Mouse (Mus musculus): Measurements from ENCODE around the gene Lhx5. TPM values are rescaled to one million over a fixed set of nuclear protein-coding genes. Genes with fewer than 3 reads are reported as not detected.

The Lhx5 gene
- total RNA-seq, 2 experiments from 2014 or later, result 0.50 to 0.67 TPM

- no peak for DNase-seq (ENCODE audit: low spot score in 2 of 2)
Measured at GRCm38 (mm10) chr5:120459133-120459532, 27.6 kb downstream of the Lhx5 start.

GRCm38 (mm10) chr5:120461902-120462301 lies 30.4 kb downstream of the Lhx5 start:
- no peak for DNase-seq (ENCODE audit: low spot score in 2 of 2)

- DNase-seq (ENCODE audit: low spot score in 2 of 2), result peak in 1 of 2 experiments; percentile 55
Measured at GRCm38 (mm10) chr5:120464321-120464720, 32.8 kb downstream of the Lhx5 start.

- no peak for DNase-seq (ENCODE audit: low spot score in 2 of 2)
Measured at GRCm38 (mm10) chr5:120465062-120465461, 33.6 kb downstream of the Lhx5 start.

- DNase-seq (ENCODE audit: low spot score in 2 of 2), result no peak
Measured at GRCm38 (mm10) chr5:120465860-120466259, 34.4 kb downstream of the Lhx5 start.

DNA sequence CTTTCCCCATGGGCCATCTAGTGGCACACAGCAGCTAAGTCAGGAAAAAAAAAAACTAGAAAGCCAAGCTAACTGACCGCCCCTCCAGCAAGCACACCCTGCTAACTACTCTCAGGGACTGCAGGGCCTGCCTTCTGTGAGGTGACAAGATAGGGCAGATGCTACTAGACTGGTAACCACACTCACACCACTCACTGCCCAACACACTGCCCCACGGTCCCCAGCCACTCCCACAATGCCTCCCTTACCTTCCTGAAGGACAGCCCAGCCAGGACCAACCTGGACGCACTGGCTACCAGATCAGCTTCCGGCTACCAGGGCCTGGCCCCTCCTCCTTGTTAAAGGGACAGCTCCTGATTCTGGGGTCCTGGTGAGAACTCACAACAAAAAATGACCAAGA lies 35.5 kb downstream of the Lhx5 start:
- DNase-seq (ENCODE audit: low spot score in 2 of 2), result no peak

DNA sequence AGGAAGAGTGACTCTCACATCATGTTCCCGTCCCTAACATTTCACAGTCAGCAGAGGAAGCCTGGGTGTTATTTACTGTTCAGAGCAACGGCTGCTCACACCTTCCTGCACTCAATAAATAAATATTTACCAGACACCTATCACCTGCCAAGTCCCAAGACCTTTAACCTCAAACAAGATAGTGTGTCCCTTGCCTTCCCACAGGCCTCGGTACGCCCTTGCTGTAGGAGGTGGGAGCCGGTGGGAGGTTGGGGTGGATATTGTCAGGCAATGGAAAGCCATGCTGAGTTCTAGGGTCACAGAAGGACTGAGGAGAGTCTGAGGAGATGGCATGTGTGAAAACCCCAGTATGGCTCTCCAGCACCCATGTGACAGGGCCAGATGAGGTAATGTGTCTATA lies 36.8 kb downstream of the Lhx5 start:
- no peak for DNase-seq (ENCODE audit: low spot score in 2 of 2)

DNA sequence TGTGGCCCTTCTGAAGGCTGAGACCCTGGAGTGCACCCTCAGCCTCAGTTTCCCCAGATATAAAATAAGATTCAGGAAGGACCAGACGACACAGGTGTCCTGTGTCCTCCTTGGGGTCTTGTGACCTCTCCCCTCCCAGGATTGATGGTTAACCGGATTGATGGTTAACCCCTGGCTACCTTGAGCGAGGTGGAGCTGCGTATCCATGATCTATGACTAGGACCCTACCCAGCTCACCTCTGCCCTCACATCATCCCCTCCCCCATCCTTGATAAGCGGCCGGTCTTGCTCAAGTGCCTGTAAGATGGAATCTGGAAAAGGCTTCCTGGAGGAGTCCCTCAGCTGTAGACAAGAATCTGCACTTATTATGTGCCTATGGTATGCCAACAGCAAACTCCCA lies 37.3 kb downstream of the Lhx5 start:
- DNase-seq (ENCODE audit: low spot score in 2 of 2), result no peak

DNA sequence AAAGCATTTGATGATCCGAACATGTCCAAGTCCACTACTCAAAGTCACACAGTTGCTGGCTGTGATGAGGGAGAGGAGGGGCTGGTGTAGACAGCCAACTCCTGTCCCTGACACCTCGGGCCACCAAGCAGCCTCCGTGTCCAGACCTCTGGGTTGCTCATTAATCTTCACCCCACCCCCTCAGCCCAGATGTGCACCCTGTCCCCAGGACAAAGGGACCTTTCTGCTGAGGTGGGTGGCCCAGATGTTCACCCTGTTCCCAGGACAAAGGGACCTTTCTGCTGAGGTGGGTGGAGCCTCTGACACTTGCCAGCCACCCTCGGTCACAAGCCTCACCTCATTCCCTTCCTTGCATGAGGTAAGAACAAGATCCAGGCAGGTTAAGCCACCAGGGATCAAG lies 40.0 kb downstream of the Lhx5 start:
- no peak for DNase-seq (ENCODE audit: low spot score in 2 of 2)

DNA sequence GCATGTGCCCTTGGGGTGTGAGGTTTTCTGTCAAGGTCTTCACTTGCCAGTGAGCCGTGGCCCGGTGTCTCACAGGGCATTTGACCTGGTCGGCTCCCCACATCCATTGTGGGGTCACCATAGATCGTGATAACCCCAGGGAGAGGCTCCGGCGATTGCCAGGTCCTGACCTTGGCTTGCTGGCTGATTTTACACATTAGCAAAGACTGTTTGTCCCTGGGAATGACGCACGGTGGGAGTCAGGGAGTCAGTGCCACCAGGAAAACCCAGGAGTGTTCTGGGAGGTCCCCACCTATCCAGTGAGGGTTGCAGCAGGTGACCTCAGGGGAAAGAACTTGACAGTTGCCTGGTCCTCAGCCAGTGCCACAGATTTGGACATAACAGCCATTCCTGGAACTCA lies 41.3 kb downstream of the Lhx5 start, which contains the start of gene Sdsl:
Sdsl (minus strand) TSS at position 41 of the 400 bp plus-strand sequence.
- no peak for DNase-seq (ENCODE audit: low spot score in 2 of 2)

DNA sequence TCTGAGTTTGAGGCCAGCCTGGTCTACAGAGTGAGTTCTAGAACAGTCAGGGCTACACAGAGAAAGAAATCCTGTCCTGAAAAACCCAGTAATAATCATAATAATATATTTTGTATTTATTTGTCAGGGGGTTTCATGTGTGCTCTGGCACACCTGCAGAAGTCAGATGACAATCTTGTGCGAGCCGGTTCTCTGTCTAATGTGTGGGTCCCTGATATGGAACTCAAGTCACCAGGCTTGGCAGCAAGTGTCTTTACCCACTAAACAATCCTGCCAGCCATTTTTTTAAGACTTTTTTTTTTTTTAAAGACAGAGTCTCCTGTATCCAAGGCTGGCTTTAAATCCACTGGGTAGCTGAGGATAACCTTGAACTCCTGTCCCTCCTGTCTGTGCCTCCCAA lies 41.9 kb downstream of the Lhx5 start:
- no peak for DNase-seq (ENCODE audit: low spot score in 2 of 2)

DNA sequence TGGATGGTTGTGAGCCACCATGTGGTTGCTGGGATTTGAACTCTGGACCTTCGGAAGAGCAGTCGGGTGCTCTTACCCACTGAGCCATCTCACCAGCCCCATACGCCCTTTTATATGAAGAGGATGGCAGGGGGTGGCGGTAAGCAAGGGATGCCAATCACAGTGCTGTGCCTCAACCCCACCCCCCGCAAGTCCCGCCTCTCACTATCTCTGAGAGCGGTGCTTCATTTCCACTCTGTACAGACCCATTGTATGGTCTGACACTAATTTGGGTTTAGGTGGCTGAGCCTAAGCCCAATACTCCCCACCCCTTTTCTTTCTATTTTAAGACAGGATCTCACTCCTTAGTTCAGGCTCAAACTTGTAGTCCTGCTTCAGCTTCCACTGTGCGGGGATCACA lies 44.4 kb downstream of the Lhx5 start:
- no peak for DNase-seq (ENCODE audit: low spot score in 2 of 2)

DNA sequence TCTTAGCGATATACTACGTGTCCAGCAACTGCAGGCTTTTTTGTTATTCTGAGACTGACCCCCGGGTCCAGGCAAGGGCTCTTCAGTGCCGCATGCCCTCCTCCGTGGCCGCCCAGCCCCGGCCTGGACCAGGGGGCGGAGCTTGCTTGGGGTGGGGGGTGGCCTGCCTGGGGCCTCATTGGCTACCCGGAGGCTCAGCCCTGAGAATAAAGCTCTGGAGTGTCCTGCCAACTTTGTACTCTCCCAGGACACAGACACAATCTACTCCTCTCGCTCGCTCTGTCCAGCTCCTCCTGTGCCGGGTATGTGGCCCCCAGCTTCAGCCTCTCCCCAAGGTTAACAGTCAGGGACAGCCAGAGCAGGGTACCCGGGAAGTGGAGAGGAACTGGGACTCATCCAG lies 44.8 kb downstream of the Lhx5 start, which contains the start of gene Sds:
Sds (plus strand) TSS at position 231 of the 400 bp plus-strand sequence.
- no peak for DNase-seq (ENCODE audit: low spot score in 2 of 2)

GRCm38 (mm10) chr5:120477993-120478392 lies 46.5 kb downstream of the Lhx5 start:
- DNase-seq (ENCODE audit: low spot score in 2 of 2), result no peak

DNA sequence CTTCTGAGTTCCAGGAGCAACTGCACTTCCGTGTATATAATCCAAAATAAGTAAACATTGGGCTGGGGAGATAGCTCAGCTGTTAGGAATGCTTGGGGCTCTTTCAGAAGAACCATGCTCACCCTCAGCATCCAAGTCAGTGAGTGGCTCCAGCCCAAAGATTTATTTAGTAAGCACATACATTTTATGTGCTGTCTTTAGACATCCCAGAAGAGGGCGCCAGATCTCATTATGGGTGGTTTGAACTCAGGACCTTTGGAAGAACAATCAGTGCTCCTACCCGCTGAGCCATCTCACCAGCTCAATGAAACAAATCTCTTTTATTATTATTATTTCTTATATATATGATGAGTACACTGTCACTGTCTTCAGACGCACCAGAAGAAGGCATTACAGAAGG lies 48.0 kb downstream of the Lhx5 start:
- DNase-seq (ENCODE audit: low spot score in 2 of 2), result no peak

DNA sequence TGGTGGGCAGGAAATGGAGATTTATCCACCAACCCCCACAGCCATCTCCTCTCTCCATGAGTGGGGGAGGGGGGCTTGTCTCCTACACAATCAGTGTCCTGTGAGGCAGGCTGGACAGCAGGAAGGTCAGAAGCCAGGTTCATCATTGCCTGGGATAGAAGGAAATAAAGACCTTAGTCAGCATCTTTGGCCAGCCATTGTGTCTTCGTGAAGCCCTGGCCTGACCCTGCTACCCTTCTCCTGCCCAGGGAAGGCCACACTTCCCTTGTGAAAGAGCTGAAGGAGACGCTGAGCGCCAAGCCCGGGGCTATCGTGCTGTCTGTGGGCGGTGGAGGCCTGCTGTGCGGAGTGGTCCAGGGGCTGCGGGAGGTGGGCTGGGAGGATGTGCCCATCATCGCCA lies 49.7 kb downstream of the Lhx5 start:
- no peak for DNase-seq (ENCODE audit: low spot score in 2 of 2)

DNA sequence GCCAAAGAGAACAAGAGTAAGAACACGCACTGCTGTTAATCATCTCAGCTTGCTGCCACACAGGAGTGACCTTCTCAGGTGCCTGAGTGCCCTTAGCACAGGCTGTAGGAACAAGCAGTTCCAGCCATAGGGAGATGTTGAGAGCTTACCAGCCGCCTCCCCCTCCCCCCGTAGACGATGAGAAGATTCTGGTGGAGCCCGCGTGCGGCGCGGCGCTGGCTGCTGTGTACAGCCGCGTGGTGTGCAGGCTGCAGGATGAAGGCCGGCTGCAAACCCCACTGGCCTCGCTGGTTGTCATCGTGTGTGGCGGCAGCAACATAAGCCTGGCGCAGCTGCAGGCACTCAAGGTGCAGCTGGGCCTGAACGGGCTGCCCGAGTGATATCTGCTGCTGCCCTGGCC lies 51.9 kb downstream of the Lhx5 start:
- DNase-seq (ENCODE audit: low spot score in 2 of 2), result no peak

DNA sequence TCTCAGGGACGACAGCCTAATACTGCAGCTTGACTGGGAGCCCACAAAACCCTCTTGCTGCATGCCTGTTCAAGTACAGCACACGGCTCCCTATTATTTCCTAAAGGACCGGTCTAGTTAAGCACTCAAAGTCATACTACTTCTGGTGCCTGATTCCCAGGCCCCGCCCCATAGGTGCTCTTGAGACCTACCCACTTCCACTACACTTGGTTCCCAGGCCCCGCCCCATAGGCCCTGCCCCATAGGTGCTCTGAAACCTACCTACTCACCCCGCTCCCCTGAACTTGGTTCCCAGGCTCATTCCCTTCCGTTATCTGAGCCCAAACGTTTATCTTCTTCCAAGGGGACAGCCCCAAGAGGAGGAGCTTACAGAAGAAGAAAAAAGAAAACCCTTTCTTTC lies 56.3 kb downstream of the Lhx5 start:
- no peak for DNase-seq (ENCODE audit: low spot score in 2 of 2)

DNA sequence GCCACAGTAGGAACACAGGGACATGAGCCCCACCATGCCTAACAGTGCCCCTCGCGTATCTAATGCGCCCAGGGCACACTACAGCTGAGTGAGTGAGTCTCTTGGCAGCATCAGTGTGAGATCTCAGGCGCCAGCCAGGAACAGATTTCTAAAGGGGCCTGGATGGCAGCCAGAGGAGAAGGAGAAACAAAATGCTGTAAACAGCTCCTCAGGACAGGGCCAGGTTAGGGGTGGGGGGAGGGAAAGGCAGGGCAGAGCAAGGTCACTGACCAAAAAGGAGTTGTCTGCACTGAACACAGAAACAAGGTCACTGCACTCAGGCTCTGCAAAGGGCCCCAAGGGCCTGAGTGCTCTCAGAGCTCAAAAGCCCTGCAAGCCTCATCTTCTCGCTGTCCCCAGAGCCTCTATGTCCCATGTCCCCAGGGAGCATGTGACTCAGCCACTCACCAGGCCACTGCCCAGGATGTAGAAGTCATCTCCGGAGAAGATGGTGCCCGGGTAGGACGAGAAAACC lies 59.2 kb downstream of the Lhx5 start:
- peak; percentile 71 to 79 for DNase-seq (ENCODE audit: low spot score in 2 of 2)

Other genes with a start within 250 kb of the Lhx5 start
- gene Sdsl, start 41.1 kb downstream of the Lhx5 start, total RNA-seq (2021), result 1 to 10 TPM; 6.1 to 7.1 TPM
- gene Sds, start 44.8 kb downstream of the Lhx5 start, total RNA-seq (2021), result not detected
- 10 to 100 TPM; 63.2 to 66.8 TPM for gene Plbd2, start 71.9 kb downstream of the Lhx5 start, total RNA-seq (2021)
- 1 to 10 TPM; 5.5 to 5.7 TPM for gene Slc8b1, start 79.5 kb downstream of the Lhx5 start, total RNA-seq (2021)
- gene Tpcn1, start 157.0 kb downstream of the Lhx5 start, total RNA-seq (2021), result 10 to 100 TPM; 44.1 to 47.4 TPM
- gene Iqcd, start 157.3 kb downstream of the Lhx5 start, total RNA-seq (2021), result 1 to 10 TPM in 1 of 2 experiments, under 1 TPM in 1; 0.91 to 1.2 TPM
- 10 to 100 TPM; 24.1 to 27.3 TPM for gene Rita1, start 180.9 kb downstream of the Lhx5 start, total RNA-seq (2021)
- 10 to 100 TPM; 45.0 to 45.1 TPM for gene Ddx54, start 181.0 kb downstream of the Lhx5 start, total RNA-seq (2021)
- gene Cfap73, start 202.5 kb downstream of the Lhx5 start, total RNA-seq (2021), result under 1 TPM; 0.76 to 0.80 TPM
- 100 to 1,000 TPM in 1 of 2 experiments, 10 to 100 TPM in 1; 77.2 to 112 TPM for gene Rasal1, start 217.1 kb downstream of the Lhx5 start, total RNA-seq (2021)